Mouse (Mus musculus) gastrocnemius, adult 8-10 months (tissue): ENCODE data around the gene Slc24a1. TPM values are rescaled to one million over a fixed set of nuclear protein-coding genes. Genes with fewer than 3 reads are reported as not detected.

Experiments used
- microRNA-seq: library from miRNA; unstranded; fragments of <30 nt; microRNA quantifications from one replicate; pipeline ENCODE4 v1.2.0, GENCODE M21; 2022
- total RNA-seq, 4 experiments: library from RNA; stranded (reverse); gene quantifications; 2 replicates each; pipeline ENCODE4 v1.2.4; 2022

Slc24a1 gene
- total RNA-seq, 4 experiments from 2014 or later, result not detected

Small RNA genes lying within 50 kb of the gene (microRNA-seq; reads per million reads assigned to microRNA genes)
- not detected for gene Gm25640

Other genes starting within 250 kb of the Slc24a1 start
- gene Rab11a, start 213.8 kb downstream of the Slc24a1 start, total RNA-seq, result 100 to 1,000 TPM in 3 of 4 experiments, 10 to 100 TPM in 1; 96.3 to 105 (median 102) TPM
- gene Dennd4a, start 140.3 kb downstream of the Slc24a1 start, total RNA-seq, result 1 to 10 TPM; 1.3 to 2.4 (median 2.2) TPM
- gene Ints14, start 9.3 kb upstream of the Slc24a1 start, total RNA-seq, result 10 to 100 TPM; 13.0 to 17.5 (median 16.1) TPM
- 10 to 100 TPM in 2 of 4 experiments, 1 to 10 TPM in 2; 6.3 to 11.2 (median 10.0) TPM for gene Hacd3, start 70.1 kb upstream of the Slc24a1 start, total RNA-seq
- gene Dpp8, start 80.8 kb upstream of the Slc24a1 start, total RNA-seq, result 100 to 1,000 TPM in 3 of 4 experiments, 10 to 100 TPM in 1; 96.7 to 118 (median 110) TPM
- 10 to 100 TPM; 28.1 to 32.6 (median 30.4) TPM for gene Igdcc4, start 149.9 kb upstream of the Slc24a1 start, total RNA-seq
- gene Igdcc3, start 189.6 kb upstream of the Slc24a1 start, total RNA-seq, result under 1 TPM; 0.10 to 0.17 (median 0.12) TPM
- 1 to 10 TPM; 3.3 to 5.2 (median 4.1) TPM for gene Parp16, start 243.7 kb upstream of the Slc24a1 start, total RNA-seq